Mouse (Mus musculus) stomach, postnatal 0 days (tissue): ENCODE results near the gene Gm7694. TPM values are rescaled to one million over a fixed set of nuclear protein-coding genes. Genes with fewer than 3 reads are reported as not detected.

Source experiments
- ATAC-seq: fragments of 200-750 bp; cut with Nextera tagmentation; 2 replicates; pipeline ENCODE4 v1.8.0; 2017; ENCODE audit not compliant: low FRiP score, low TSS enrichment
- DNase-seq: peaks from one replicate; pipeline ENCODE4 v3.0.0-alpha.2; 2016; ENCODE audit warnings: low spot score
- H3K27ac ChIP-seq: fragments of 300-500 bp; sonication (generic); replicated peaks from 2 replicates; pipeline ENCODE4 v1.5.1; 2014; ENCODE audit warnings: mild to moderate bottlenecking, control low read depth
- H3K27me3 ChIP-seq: fragments of 300-500 bp; sonication (generic); 2 replicates; pipeline ENCODE4 v1.6.1; 2014; ENCODE audit warnings: low read length; ENCODE audit not compliant: control insufficient read depth, insufficient read depth
- H3K36me3 ChIP-seq: fragments of 300-500 bp; sonication (generic); 2 replicates; pipeline ENCODE4 v1.6.1; 2014; ENCODE audit warnings: low read length, mixed read lengths; ENCODE audit not compliant: control insufficient read depth, insufficient read depth
- H3K4me1 ChIP-seq: fragments of 300-500 bp; sonication (generic); replicated peaks from 2 replicates; pipeline ENCODE4 v1.6.1; 2014; ENCODE audit warnings: antibody characterized with exemption; ENCODE audit not compliant: control insufficient read depth, insufficient read depth
- H3K4me2 ChIP-seq: fragments of 300-500 bp; sonication (generic); replicated peaks from 2 replicates; pipeline ENCODE4 v1.6.1; 2014; ENCODE audit warnings: low read depth, mild to moderate bottlenecking, control low read depth, moderate library complexity
- H3K4me3 ChIP-seq: fragments of 300-500 bp; sonication (generic); 2 replicates; pipeline ENCODE4 v1.5.1; 2014; ENCODE audit warnings: low read depth, low read length, control low read depth
- H3K9ac ChIP-seq: fragments of 300-500 bp; sonication (generic); 2 replicates; pipeline ENCODE4 v1.6.1; 2014; ENCODE audit warnings: mild to moderate bottlenecking, low read length, control low read depth, mixed read lengths
- H3K9me3 ChIP-seq: fragments of 300-500 bp; sonication (generic); 2 replicates; pipeline ENCODE4 v1.6.1; 2016; ENCODE audit warnings: low read length; ENCODE audit not compliant: control insufficient read depth
- CTCF ChIP-seq: IDR thresholded peaks from 2 replicates; pipeline ENCODE4 v1.5.1; 2016; ENCODE audit warnings: antibody characterized with exemption, low read depth, mild to moderate bottlenecking, moderate library complexity
- EP300 ChIP-seq: optimal IDR thresholded peaks from 2 replicates; pipeline ENCODE3; 2016; ENCODE audit warnings: antibody characterized with exemption
- WGBS: fragments of 180-500 bp; shearing (Covaris S2); extraction: QIAGEN DNeasy Blood & Tissue Kit; methylation state at CpG from one replicate; pipeline ENCODE4 v1.1.7; 2014; 5-methylcytosine and 5-hydroxymethylcytosine counted together
- polyA plus RNA-seq: library from polyadenylated mRNA; unstranded; fragments of >200 nt; fragmentation: Nextera tagmentation; extraction: Ambion mirVana; gene quantifications from 2 replicates; pipeline ENCODE4 v1.2.1, GENCODE M21; 2015

Gm7694 gene
- polyA plus RNA-seq, 1 experiment from 2014 or later = 1.7 TPM

GRCm38 (mm10) chr1:170339943-170340342 is 33.8 kb upstream of the Gm7694 start:
- TF ChIP-seq CTCF = no peak
- no peak for TF ChIP-seq EP300
- no peaks in the 10 kb centered on the region for H3K27me3 ChIP-seq
- H3K9me3 ChIP-seq = no peaks in the 10 kb centered on the region
- no peaks in the 10 kb centered on the region for H3K36me3 ChIP-seq
- H3K4me2 ChIP-seq = no peak overlapping the region
- H3K9ac ChIP-seq = no peak overlapping the region
- no peak for DNase-seq
- H3K4me3 ChIP-seq = no peak overlapping the region
- no peak for ATAC-seq
- H3K4me1 ChIP-seq = no peaks in the 10 kb centered on the region
- no peak overlapping the region for H3K27ac ChIP-seq
- WGBS = 85% methylated on average over 3 of the region's 3 CpGs

GRCm38 (mm10) chr1:170332775-170333174 is 26.6 kb upstream of the Gm7694 start:
- no peaks in the 10 kb centered on the region for H3K27me3 ChIP-seq
- ATAC-seq (no peak), DNase-seq (no peak)
- WGBS = 80% methylated on average over 4 of the region's 4 CpGs
- no peaks in the 10 kb centered on the region for H3K36me3 ChIP-seq
- no peak overlapping the region for H3K4me2 ChIP-seq
- H3K4me3 ChIP-seq = no peak overlapping the region
- TF ChIP-seq CTCF (peak; percentile 49), EP300 (no peak)
- no peaks in the 10 kb centered on the region for H3K9me3 ChIP-seq
- H3K9ac ChIP-seq = no peak overlapping the region
- H3K27ac ChIP-seq = no peak overlapping the region
- H3K4me1 ChIP-seq = no peaks in the 10 kb centered on the region

- no peaks in the 10 kb centered on the region for H3K36me3 ChIP-seq
- H3K4me3 ChIP-seq = no peak overlapping the region
- H3K4me2 ChIP-seq = no peak overlapping the region
- no peaks in the 10 kb centered on the region for H3K9me3 ChIP-seq
- H3K27ac ChIP-seq = no peak overlapping the region
- DNase-seq = no peak
- no peak overlapping the region for H3K9ac ChIP-seq
- no peak for ATAC-seq
- TF ChIP-seq CTCF = no peak
- no peak for TF ChIP-seq EP300
- H3K27me3 ChIP-seq = no peaks in the 10 kb centered on the region
- WGBS = 59% methylated on average over 6 of the region's 6 CpGs
- H3K4me1 ChIP-seq = no peaks in the 10 kb centered on the region
Observed at GRCm38 (mm10) chr1:170331926-170332325, 25.8 kb upstream of the Gm7694 start.

- H3K27me3 ChIP-seq = no peaks in the 10 kb centered on the region
- no peak overlapping the region for H3K27ac ChIP-seq
- no peak for ATAC-seq
- no peak overlapping the region for H3K9ac ChIP-seq
- no peak overlapping the region for H3K4me3 ChIP-seq
- WGBS = 86% methylated on average over 4 of the region's 4 CpGs
- no peaks in the 10 kb centered on the region for H3K36me3 ChIP-seq
- H3K9me3 ChIP-seq = no peaks in the 10 kb centered on the region
- DNase-seq = no peak
- H3K4me2 ChIP-seq = no peak overlapping the region
- no peaks in the 10 kb centered on the region for H3K4me1 ChIP-seq
- no peak for TF ChIP-seq EP300
- TF ChIP-seq CTCF = no peak
Observed at GRCm38 (mm10) chr1:170325277-170325676, 19.1 kb upstream of the Gm7694 start.

- H3K27ac ChIP-seq = no peak overlapping the region
- no peak for DNase-seq
- H3K9me3 ChIP-seq = no peaks in the 10 kb centered on the region
- WGBS = 74% methylated on average over 1 of the region's 1 CpGs
- no peak for TF ChIP-seq EP300
- ATAC-seq = peak; percentile 64
- no peak overlapping the region for H3K4me3 ChIP-seq
- no peak overlapping the region for H3K4me2 ChIP-seq
- no peak overlapping the region for H3K9ac ChIP-seq
- no peaks in the 10 kb centered on the region for H3K4me1 ChIP-seq
- H3K36me3 ChIP-seq = no peaks in the 10 kb centered on the region
- H3K27me3 ChIP-seq = no peaks in the 10 kb centered on the region
Observed at GRCm38 (mm10) chr1:170324312-170324711, 18.2 kb upstream of the Gm7694 start.

- H3K36me3 ChIP-seq = no peaks in the 10 kb centered on the region; the same call in 1 of the 2 replicates
- ATAC-seq (no peak), DNase-seq (no peak)
- H3K9ac ChIP-seq = no peak overlapping the region
- TF ChIP-seq EP300 (no peak), CTCF (no peak)
- no peak overlapping the region for H3K4me2 ChIP-seq
- H3K4me1 ChIP-seq = no peaks in the 10 kb centered on the region
- H3K9me3 ChIP-seq = no peaks in the 10 kb centered on the region
- no peaks in the 10 kb centered on the region for H3K27me3 ChIP-seq
- no peak overlapping the region for H3K27ac ChIP-seq
- H3K4me3 ChIP-seq = no peak overlapping the region
- 89% methylated on average over 10 of the region's 10 CpGs for WGBS
Observed at GRCm38 (mm10) chr1:170323001-170323400, 16.9 kb upstream of the Gm7694 start.
